Mouse (Mus musculus): Measurements from ENCODE around the gene Ttll5. TPM values are rescaled to one million over a fixed set of nuclear protein-coding genes. Genes with fewer than 3 reads are reported as not detected.

Ttll5 gene
- polyA plus RNA-seq, 1 experiment from 2014 or later, result 19.6 TPM

DNA sequence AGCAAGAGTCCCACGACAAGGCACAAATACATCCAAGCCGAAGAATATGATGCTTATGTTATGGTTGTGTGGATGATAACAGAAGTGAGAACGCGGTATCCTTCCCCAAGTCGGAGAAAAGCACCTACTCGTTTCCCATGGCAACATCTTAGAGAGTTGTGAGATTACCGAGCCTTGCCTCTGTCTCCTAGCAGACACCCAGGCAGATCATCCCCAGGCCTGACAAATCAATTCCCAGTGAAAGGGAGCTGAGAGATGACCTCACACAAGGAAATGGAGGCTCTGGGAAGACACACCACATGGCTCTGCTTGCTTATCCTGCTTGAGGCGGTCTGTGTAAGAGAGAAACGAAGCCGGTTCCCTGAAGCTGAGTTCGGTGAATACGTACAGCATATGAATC lies 250.2 kb downstream of the Ttll5 start:
- Histone ChIP-seq H3K36me3 (peaks cover 12% of the 10 kb centered on the region; the same call in 1 of the 2 replicates), H3K4me3 (no peak overlapping the region), H3K4me2 (replicated peaks) (no peak overlapping the region), H3K27me3 (no peaks in the 10 kb centered on the region), H3K9ac (no peak overlapping the region), H3K27ac (no peak overlapping the region), H3K4me1 (peaks cover 25% of the 10 kb centered on the region), H3K9me3 (no peaks in the 10 kb centered on the region)
- no peak for ATAC-seq (ENCODE audit: insufficient number of reproducible peaks, insufficient read depth, low FRiP score, low TSS enrichment)
- WGBS, result 88% methylated on average over 12 of the region's 12 CpGs

DNA sequence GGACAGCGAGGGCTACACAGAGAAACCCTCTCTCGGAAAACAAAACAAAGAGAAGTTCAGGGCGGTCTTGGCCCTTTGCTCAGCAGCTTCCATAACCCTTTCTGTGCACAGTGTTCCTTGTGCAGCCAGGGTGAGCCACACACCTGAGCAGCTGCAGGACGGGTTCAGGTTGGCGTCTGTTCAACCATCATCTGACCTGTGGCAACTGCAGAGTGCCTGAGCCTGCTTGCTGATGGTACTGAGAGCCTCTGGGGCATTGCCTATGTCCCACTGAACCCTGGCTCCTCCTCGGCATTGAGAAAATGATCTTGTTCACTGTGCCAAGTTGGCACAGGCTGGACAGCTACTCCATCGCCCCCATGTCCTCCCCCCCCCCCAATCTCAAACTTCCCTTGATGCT lies 250.9 kb downstream of the Ttll5 start:
- Histone ChIP-seq H3K9me3 (no peaks in the 10 kb centered on the region), H3K4me2 (replicated peaks) (peak overlapping the region; percentile 84)

DNA sequence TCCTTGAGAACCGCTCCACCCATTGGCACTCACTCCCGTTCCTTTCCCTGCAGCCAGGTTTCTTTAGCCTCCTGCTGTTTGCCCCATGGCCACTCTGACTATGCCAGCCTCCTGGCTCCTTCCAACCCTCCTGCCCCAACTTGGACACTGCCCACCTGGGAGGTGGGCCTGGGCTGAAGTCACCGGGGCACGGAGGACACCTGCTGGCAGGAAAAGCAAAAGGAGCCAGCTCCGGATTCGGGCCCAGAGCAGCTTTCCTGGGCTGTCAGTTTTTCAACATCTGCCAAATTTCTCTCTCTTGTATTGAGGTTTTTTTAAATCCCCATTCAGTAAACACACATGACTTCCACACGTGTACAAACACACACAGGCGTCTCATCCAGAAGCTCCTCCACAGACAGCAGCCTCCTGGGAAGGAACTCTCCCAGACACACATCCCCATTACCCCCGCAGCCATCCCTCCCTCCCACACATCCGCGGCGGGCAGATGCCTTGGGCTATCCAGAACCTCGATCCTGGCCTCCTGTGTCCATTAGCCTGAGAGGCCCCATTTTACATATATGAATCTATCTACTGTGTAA lies 252.0 kb downstream of the Ttll5 start:
- Histone ChIP-seq H3K9me3 (no peaks in the 10 kb centered on the region), H3K36me3 (peaks cover 10% of the 10 kb centered on the region; the same call in 1 of the 2 replicates), H3K27ac (no peak overlapping the region), H3K4me3 (peak overlapping the region; percentile 50), H3K27me3 (no peaks in the 10 kb centered on the region), H3K9ac (peak overlapping the region; percentile 65), H3K4me2 (replicated peaks) (peak overlapping the region; percentile 84), H3K4me1 (peaks cover 25% of the 10 kb centered on the region)
- 0 out of 2 replicates have a peak, but pooled peaks have one; percentile 14 for ATAC-seq (ENCODE audit: insufficient number of reproducible peaks, insufficient read depth, low FRiP score, low TSS enrichment)
- 6% methylated on average over 13 of the region's 13 CpGs for WGBS

More for the DNA sequence above, 250.9 kb downstream of the Ttll5 start:
- peaks cover 10% of the 10 kb centered on the region; the same call in 1 of the 2 replicates for H3K36me3 ChIP-seq
- H3K9ac ChIP-seq, result no peak overlapping the region
- peaks cover 25% of the 10 kb centered on the region for H3K4me1 ChIP-seq
- H3K4me3 ChIP-seq, result no peak overlapping the region
- WGBS, result 86% methylated on average over 7 of the region's 7 CpGs
- H3K27me3 ChIP-seq, result no peaks in the 10 kb centered on the region
- H3K27ac ChIP-seq, result no peak overlapping the region
- ATAC-seq (ENCODE audit: insufficient number of reproducible peaks, insufficient read depth, low FRiP score, low TSS enrichment), result no peak

DNA sequence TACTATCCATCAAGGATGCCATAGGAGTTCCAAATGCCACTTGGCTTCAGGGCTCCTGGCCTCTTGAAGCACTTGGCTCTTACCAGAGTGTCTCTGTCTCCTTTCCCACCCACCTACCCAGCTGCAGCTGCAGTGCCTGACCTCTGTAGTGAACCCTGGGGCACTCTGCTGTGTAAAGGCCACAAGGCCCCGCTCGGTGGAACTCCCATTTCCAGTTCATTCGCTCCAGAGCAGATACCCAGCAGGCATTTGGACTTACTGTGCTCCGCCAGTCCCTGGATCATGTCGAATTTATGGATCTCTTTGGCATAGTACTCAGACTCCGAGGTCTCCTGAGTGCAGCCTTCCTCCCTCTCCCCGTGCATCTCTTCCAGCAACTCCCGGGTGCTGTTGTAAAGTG lies 252.9 kb downstream of the Ttll5 start:
- Histone ChIP-seq H3K4me1 (peaks cover 25% of the 10 kb centered on the region), H3K36me3 (peaks cover 3% of the 10 kb centered on the region; the same call in 1 of the 2 replicates), H3K27me3 (no peaks in the 10 kb centered on the region), H3K4me3 (peak overlapping the region; percentile 50), H3K4me2 (replicated peaks) (peak overlapping the region; percentile 84), H3K9ac (peak overlapping the region; percentile 65), H3K27ac (peak overlapping the region; percentile 96), H3K9me3 (no peaks in the 10 kb centered on the region)
- no peak for ATAC-seq (ENCODE audit: insufficient number of reproducible peaks, insufficient read depth, low FRiP score, low TSS enrichment)
- WGBS, result 18% methylated on average over 8 of the region's 8 CpGs

DNA sequence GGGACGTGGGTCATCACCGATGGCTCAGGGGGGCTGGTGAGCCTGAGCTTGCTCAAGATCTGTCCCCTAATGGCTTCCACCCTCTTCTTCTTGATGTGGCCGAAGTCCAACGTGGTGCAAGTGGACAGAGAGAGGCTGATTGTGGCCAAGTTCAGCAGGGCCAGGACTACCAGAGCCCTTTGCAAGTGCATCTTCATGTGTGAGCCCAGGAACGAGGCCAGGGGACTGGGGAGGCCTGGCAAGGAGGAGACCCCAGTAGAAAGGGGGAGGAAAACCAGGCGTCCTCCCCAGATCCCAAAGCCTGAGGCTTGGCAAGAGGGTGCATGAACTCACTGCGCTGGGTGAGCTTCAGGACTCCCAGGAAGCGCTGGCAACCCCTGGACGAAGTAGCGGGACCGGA lies 253.3 kb downstream of the Ttll5 start:
- H3K36me3 ChIP-seq, result 0 out of 2 replicates have a peak, but pooled peaks cover 3% of the 10 kb centered on the region
- H3K9me3 ChIP-seq, result no peaks in the 10 kb centered on the region
- peak overlapping the region; percentile 50 for H3K4me3 ChIP-seq
- peak overlapping the region; percentile 96 for H3K27ac ChIP-seq
- 16% methylated on average over 11 of the region's 11 CpGs for WGBS
- H3K9ac ChIP-seq, result peak overlapping the region; percentile 65
- peak overlapping the region; percentile 84 for H3K4me2 ChIP-seq (replicated peaks)
- H3K4me1 ChIP-seq, result peaks cover 25% of the 10 kb centered on the region
- no peak for ATAC-seq (ENCODE audit: insufficient number of reproducible peaks, insufficient read depth, low FRiP score, low TSS enrichment)
- H3K27me3 ChIP-seq, result no peaks in the 10 kb centered on the region

DNA sequence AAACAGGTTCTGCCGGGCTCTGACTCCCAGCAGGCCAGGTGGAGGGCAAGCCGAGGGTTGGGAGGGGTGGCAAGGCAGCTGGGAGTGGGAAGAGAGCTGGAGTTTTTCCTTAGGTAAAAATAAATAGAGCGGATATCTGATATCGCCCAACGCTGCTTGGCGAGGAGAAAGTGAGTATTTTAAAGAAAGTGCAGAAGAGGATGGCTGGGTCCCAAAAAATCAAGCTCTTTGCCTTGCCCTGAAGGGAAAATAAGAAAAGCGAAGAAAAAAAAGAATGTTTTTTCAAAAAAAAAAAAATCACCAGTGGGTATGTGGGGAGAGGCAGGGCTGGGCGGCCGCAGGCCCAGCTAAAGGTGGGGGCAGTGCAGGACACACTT lies 253.7 kb downstream of the Ttll5 start:
- H3K4me2 ChIP-seq (replicated peaks), result peak overlapping the region; percentile 84
- H3K27me3 ChIP-seq, result no peaks in the 10 kb centered on the region
- WGBS, result 2% methylated on average over 9 of the region's 9 CpGs
- H3K4me1 ChIP-seq, result peaks cover 28% of the 10 kb centered on the region
- peak overlapping the region; percentile 65 for H3K9ac ChIP-seq
- H3K4me3 ChIP-seq, result peak overlapping the region; percentile 50
- no peaks in the 10 kb centered on the region for H3K9me3 ChIP-seq
- H3K27ac ChIP-seq, result peak overlapping the region; percentile 96
- ATAC-seq (ENCODE audit: insufficient number of reproducible peaks, insufficient read depth, low FRiP score, low TSS enrichment), result no peak
- 0 out of 2 replicates have a peak, but pooled peaks cover 3% of the 10 kb centered on the region for H3K36me3 ChIP-seq

DNA sequence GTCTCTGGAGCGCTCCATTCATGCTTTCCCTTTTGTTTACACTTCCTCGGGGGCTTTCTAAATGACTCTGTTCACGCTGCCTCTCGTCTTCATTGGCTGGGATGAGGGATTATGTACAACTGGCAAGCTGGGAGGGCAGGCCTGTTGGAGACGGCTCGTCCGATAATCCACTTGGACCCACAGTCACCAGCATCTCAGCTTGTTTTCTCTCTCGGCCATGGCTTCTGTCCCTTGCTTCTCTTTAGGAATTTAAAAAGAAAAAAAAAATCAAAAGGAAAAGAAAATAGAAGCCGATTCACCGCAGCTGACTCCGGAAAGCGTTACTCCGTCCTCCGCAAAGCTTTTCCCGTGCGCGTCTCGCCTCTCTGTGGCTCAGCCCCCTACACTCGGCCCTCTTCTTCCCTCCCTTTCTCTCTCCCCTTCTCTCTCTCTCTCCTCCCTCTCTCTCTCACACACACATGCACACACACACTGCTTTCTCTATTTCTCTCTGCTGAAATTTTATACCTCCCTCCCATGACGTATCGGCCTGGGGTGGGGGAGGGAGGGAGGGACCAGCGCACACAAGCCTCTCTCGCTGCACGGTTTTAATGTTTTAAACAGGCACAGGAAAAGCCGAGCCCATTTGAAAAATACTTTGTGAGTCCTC lies 254.2 kb downstream of the Ttll5 start, which contains the start of gene Tgfb3:
TSS of gene Tgfb3 (minus strand) at position 489 of the 649 bp plus-strand sequence.
- peaks cover 31% of the 10 kb centered on the region for H3K4me1 ChIP-seq
- WGBS, result 0% methylated on average over 25 of the region's 25 CpGs
- ATAC-seq (ENCODE audit: insufficient number of reproducible peaks, insufficient read depth, low FRiP score, low TSS enrichment), result peak; percentile 68

DNA sequence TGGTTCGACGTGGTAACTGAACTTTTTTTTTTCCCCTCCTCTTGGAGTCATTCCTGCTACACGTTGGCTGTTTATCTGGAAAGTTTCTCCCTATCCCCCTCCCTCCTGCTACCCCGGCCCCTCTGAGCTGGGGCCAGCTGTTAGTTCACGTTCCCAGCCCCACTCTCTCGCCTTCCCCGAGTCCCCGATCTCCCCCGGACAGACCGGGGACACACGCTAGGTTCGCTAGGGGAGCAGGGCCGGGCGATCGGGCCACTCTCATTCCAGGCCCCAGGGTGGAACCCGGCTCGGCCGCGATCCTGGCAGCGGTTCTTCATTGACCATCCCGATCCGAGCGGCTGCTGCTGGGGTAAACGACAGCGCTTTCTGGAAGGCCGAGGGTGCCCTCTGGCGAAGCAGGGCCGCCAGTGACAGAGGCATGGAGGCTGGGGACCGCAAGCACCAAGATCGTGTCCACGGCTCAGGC lies 254.8 kb downstream of the Ttll5 start:
- H3K4me3 ChIP-seq, result peak overlapping the region; percentile 50
- peak overlapping the region; percentile 65 for H3K9ac ChIP-seq
- H3K36me3 ChIP-seq, result 0 out of 2 replicates have a peak, but pooled peaks cover 2% of the 10 kb centered on the region
- peak; percentile 64 for ATAC-seq (ENCODE audit: insufficient number of reproducible peaks, insufficient read depth, low FRiP score, low TSS enrichment)
- H3K9me3 ChIP-seq, result no peaks in the 10 kb centered on the region
- peak overlapping the region; percentile 96 for H3K27ac ChIP-seq
- peak overlapping the region; percentile 84 for H3K4me2 ChIP-seq (replicated peaks)
- WGBS, result under 1% methylated on average over 31 of the region's 31 CpGs
- H3K27me3 ChIP-seq, result no peaks in the 10 kb centered on the region
- H3K4me1 ChIP-seq, result peaks cover 31% of the 10 kb centered on the region

More for the DNA sequence above, 254.2 kb downstream of the Ttll5 start, which contains the start of gene Tgfb3:
- H3K36me3 ChIP-seq, result 0 out of 2 replicates have a peak, but pooled peaks cover 3% of the 10 kb centered on the region
- peak within 1 kb of the TSS; percentile 96 for H3K27ac ChIP-seq
- peak within 1 kb of the TSS; percentile 65 for H3K9ac ChIP-seq
- no peaks in the 10 kb centered on the region for H3K9me3 ChIP-seq
- H3K4me3 ChIP-seq, result peak within 1 kb of the TSS; percentile 50
- no peaks in the 10 kb centered on the region for H3K27me3 ChIP-seq
- H3K4me2 ChIP-seq (replicated peaks), result peak within 1 kb of the TSS; percentile 84

DNA sequence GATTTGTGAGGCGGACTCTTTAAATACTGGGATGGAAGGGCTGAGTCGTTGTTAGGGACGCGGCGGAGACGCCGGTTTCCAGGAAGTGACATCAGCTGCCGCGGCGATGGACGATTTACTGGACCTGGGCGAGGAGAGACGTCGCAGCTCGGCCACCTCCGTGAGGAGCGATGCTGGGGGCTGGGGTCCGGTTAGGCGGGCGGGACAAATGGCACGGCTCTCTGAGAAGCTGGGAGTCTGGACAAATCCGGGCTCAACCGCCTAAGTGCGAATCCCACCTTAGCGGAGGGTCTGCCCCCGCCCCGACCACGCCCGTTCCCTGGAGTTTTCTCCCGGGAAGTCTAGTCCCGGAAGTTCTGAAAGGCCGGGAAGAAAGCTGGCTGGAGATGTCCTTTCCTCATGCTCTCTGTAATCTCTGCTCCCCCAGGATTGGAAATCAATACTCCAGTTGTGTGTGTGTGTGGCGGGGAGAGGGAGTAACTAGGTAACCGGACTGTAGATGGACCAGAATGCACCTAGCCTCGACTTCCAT lies 258.1 kb downstream of the Ttll5 start, which contains the start of gene Ift43:
TSS of gene Ift43 (plus strand) at position 61 of the 532 bp plus-strand sequence.
- peak within 1 kb of the TSS; percentile 48 for H3K9ac ChIP-seq
- WGBS, result under 1% methylated on average over 35 of the region's 35 CpGs
- peak within 1 kb of the TSS; percentile 12; the same call in 1 of the 2 replicates for H3K27ac ChIP-seq
- peaks cover 9% of the 10 kb centered on the region for H3K4me1 ChIP-seq
- H3K36me3 ChIP-seq, result peaks cover 9% of the 10 kb centered on the region
- no peaks in the 10 kb centered on the region for H3K27me3 ChIP-seq
- H3K4me3 ChIP-seq, result peak within 1 kb of the TSS; percentile 63
- peak within 1 kb of the TSS; percentile 70 for H3K4me2 ChIP-seq (replicated peaks)
- H3K9me3 ChIP-seq, result no peaks in the 10 kb centered on the region
- no peak; the same call in 1 of the 2 replicates for ATAC-seq (ENCODE audit: insufficient number of reproducible peaks, insufficient read depth, low FRiP score, low TSS enrichment)

DNA sequence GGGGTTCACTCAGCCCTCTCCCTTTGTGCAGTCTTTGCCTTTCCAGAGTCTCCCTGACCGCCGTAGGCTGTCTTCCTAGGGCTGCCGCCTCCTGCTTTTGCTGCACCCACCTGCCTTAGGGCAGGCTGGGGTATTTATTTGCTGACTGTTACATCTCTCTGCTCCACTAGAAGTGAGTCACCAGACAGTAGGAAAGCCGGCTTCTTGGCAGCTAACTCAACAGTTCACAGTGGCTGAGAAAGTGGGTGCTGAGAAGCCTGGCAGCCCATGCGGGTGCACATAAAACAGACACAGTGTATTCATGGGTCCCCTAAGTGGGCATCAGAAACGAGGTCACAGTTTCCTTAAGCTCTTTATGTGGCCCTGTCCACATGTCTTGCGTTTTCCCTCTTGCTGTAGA lies 261.4 kb downstream of the Ttll5 start:
- no peak for ATAC-seq (ENCODE audit: insufficient number of reproducible peaks, insufficient read depth, low FRiP score, low TSS enrichment)
- Histone ChIP-seq H3K36me3 (peaks cover 11% of the 10 kb centered on the region), H3K9ac (no peak overlapping the region), H3K4me2 (replicated peaks) (no peak overlapping the region), H3K27me3 (no peaks in the 10 kb centered on the region), H3K9me3 (no peaks in the 10 kb centered on the region), H3K4me3 (no peak overlapping the region), H3K4me1 (peaks cover 9% of the 10 kb centered on the region), H3K27ac (no peak overlapping the region)
- WGBS, result 86% methylated on average over 7 of the region's 7 CpGs

DNA sequence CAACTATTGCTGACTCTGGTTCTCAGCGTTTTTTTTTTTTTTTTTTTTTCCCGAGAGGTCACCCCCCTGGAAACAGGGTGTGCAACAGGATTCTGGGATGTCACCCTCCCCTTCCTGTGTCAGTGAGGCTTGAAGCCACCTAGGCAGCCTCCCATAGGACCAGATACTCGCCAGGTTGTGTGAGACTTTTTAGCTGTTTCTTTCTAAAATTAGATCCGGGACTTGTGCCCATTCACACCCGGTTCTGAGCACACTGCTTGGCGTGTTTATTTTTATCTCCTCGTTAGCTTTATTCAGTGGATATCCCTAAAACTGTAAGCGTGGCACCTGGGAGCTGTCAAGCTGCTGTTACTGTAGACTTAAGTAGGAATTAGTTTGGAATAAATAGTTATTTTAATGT lies 262.1 kb downstream of the Ttll5 start:
- peaks cover 11% of the 10 kb centered on the region for H3K36me3 ChIP-seq
- peaks cover 16% of the 10 kb centered on the region for H3K4me1 ChIP-seq
- H3K27ac ChIP-seq, result no peak overlapping the region
- H3K4me2 ChIP-seq (replicated peaks), result no peak overlapping the region
- H3K9ac ChIP-seq, result no peak overlapping the region
- no peak for ATAC-seq (ENCODE audit: insufficient number of reproducible peaks, insufficient read depth, low FRiP score, low TSS enrichment)
- 83% methylated on average over 8 of the region's 8 CpGs for WGBS
- no peaks in the 10 kb centered on the region for H3K9me3 ChIP-seq
- H3K4me3 ChIP-seq, result no peak overlapping the region
- H3K27me3 ChIP-seq, result no peaks in the 10 kb centered on the region
